Mouse (Mus musculus) G1E (cell line): Measurements from ENCODE around the gene Cdc42bpa.

ENCODE experiments used
- CTCF ChIP-seq: IDR thresholded peaks from 2 replicates; pipeline ENCODE4 v1.5.1; 2012; ENCODE audit warnings: low read depth, low read length, inconsistent platforms, mixed read lengths
- GATA1 ChIP-seq: IDR thresholded peaks from 2 replicates; pipeline ENCODE4 v1.6.1; 2012; ENCODE audit warnings: borderline replicate concordance, low read length, inconsistent platforms, mixed read lengths

GRCm38 (mm10) chr1:180196508-180196907, 236.2 kb downstream of the Cdc42bpa start:
- no peak for TF ChIP-seq GATA1
- TF ChIP-seq CTCF = no peak
